Mouse (Mus musculus): ENCODE measurements around the gene Cacna1i. TPM values are rescaled to one million over a fixed set of nuclear protein-coding genes. Genes with fewer than 3 reads are reported as not detected.

Cacna1i gene
- polyA plus RNA-seq, 1 experiment from 2014 or later, result not detected

DNA sequence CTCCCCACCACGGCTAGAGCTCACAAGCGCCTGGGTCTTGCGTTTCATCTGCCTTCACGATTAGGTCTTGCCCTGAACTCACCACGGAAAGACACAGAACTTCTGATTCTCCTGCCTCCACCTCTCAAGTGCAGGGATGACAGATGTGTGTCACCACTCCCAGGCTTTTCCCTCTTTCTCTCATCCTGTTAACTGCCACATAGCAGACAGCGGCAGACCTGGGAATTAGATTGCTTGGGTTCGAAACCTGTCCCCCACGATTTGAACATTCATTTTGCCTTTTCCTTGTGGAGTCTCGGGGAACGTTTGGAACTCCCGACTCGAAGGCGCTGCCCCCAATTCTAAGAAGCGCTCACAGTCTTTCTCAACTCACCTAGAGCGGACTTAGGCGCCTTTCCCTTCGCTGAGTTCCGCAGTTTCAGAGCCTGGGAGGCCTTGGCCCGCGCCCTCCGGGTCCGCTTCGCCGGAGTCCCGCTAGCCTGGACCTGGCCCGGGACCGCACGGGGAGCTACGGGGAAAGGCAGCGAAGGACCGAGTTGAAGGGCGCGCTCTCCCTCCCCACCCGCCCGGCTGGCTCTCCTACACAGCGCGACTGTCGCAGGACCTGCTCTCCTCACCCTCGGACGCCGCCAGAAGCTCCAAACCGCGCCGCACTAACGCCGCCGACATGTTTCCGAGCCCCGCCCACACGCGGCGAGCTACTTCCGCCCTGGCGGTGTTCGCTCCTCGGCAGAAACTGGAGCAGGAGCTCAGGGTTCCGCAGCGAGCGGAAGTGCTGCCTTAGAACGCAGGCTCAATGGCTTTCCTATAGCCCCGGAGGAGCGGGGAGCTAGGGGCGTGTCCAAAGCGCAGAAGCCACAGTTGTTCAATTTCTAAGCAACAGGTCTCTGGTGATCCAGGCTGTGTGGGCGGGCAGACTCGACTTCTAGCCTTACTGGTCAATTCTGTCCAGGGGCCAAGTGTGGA, 23.1 kb upstream of the Cacna1i start, which contains the start of gene Rps19bp1:
Gene Rps19bp1, minus strand, starts transcription at position 706 of the 966 bp plus-strand sequence.
- H3K27me3 ChIP-seq (ENCODE audit: control insufficient read depth, insufficient read depth, low read length), result no peaks in the 10 kb centered on the region
- H3K4me2 ChIP-seq (ENCODE audit: low read depth, low read length), result peak within 1 kb of the TSS; percentile 93
- H3K36me3 ChIP-seq (ENCODE audit: control insufficient read depth, insufficient read depth, low read length), result no peaks in the 10 kb centered on the region; the same call in none of the 2 replicates
- 1% methylated on average over 66 of the region's 66 CpGs for WGBS
- peak within 1 kb of the TSS; percentile 91 for H3K9ac ChIP-seq (ENCODE audit: low read length)
- peak within 1 kb of the TSS; percentile 59; the same call in 1 of the 2 replicates for H3K27ac ChIP-seq (ENCODE audit: low read length)
- no peaks in the 10 kb centered on the region for H3K9me3 ChIP-seq (replicated peaks; ENCODE audit: control insufficient read depth, low read length)
- H3K4me1 ChIP-seq (ENCODE audit: control insufficient read depth, insufficient read depth, low read length), result peaks cover 13% of the 10 kb centered on the region
- H3K4me3 ChIP-seq (replicated peaks; ENCODE audit: low read length), result peak within 1 kb of the TSS; percentile 97
- peak; percentile 93 for ATAC-seq (ENCODE audit: insufficient read depth, low FRiP score)

DNA sequence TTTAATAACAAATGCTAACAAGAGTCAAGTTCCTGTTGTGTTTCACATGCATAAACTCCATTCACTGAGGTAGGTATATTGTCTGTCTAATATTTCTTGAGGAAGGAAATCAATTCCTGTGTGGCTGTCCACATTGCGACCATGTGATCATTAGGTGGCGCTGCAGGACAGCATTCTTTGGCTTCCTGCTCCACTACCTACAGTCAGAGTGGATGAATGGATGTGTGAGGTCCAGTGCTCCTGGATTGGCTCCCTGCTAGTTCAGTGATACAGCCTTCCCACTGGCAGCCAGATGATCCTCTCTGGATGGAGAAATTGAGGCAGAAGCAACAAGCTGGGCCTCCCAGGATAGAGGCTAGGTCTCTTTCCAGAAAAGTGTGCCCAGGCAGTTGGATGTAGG, 20.8 kb upstream of the Cacna1i start:
- WGBS, result 1% methylated on average over 2 of the region's 2 CpGs
- 0 out of 2 replicates have a peak, but pooled peaks cover 9% of the 10 kb centered on the region for H3K9me3 ChIP-seq (replicated peaks; ENCODE audit: control insufficient read depth, low read length)
- no peak overlapping the region for H3K4me3 ChIP-seq (replicated peaks; ENCODE audit: low read length)
- no peak for ATAC-seq (ENCODE audit: insufficient read depth, low FRiP score)
- H3K27ac ChIP-seq (ENCODE audit: low read length), result no peak overlapping the region
- peaks cover 10% of the 10 kb centered on the region for H3K4me1 ChIP-seq (ENCODE audit: control insufficient read depth, insufficient read depth, low read length)
- H3K9ac ChIP-seq (ENCODE audit: low read length), result no peak overlapping the region
- no peaks in the 10 kb centered on the region for H3K36me3 ChIP-seq (ENCODE audit: control insufficient read depth, insufficient read depth, low read length)
- H3K27me3 ChIP-seq (ENCODE audit: control insufficient read depth, insufficient read depth, low read length), result no peaks in the 10 kb centered on the region
- no peak overlapping the region for H3K4me2 ChIP-seq (ENCODE audit: low read depth, low read length)

DNA sequence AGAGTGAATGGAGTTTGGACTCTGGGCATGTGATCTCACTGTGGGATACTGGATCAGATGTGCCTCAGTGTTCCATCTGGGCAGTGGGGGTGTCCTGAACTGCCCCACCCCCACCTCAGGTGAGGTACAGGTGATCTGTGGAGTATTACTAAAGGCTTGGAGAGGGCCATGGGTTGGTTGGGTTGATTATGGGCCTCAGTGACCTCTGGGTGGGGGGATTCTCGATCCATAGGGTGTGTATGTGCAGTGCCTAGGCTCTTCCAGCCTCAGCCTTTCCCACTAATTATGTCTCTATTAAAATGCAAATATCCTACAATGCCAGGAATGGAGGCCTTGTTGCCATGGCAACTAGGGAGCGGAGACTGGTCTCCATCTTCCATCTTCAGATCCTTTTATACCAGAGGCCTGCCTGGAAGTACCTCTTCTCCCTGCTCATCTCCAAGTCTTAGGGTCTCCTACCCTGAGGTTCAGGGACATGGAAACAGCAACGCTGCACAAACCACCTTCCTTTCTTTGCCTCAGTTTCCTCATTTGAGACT, 15.1 kb upstream of the Cacna1i start:
- 79% methylated on average over 3 of the region's 3 CpGs for WGBS
- Histone ChIP-seq H3K4me1 (ENCODE audit: control insufficient read depth, insufficient read depth, low read length) (no peaks in the 10 kb centered on the region), H3K4me3 (replicated peaks; ENCODE audit: low read length) (no peak overlapping the region), H3K4me2 (ENCODE audit: low read depth, low read length) (no peak overlapping the region), H3K27me3 (ENCODE audit: control insufficient read depth, insufficient read depth, low read length) (no peaks in the 10 kb centered on the region), H3K27ac (ENCODE audit: low read length) (no peak overlapping the region), H3K9ac (ENCODE audit: low read length) (no peak overlapping the region), H3K9me3 (replicated peaks; ENCODE audit: control insufficient read depth, low read length) (0 out of 2 replicates have a peak, but pooled peaks cover 9% of the 10 kb centered on the region), H3K36me3 (ENCODE audit: control insufficient read depth, insufficient read depth, low read length) (no peaks in the 10 kb centered on the region)
- ATAC-seq (ENCODE audit: insufficient read depth, low FRiP score), result no peak

DNA sequence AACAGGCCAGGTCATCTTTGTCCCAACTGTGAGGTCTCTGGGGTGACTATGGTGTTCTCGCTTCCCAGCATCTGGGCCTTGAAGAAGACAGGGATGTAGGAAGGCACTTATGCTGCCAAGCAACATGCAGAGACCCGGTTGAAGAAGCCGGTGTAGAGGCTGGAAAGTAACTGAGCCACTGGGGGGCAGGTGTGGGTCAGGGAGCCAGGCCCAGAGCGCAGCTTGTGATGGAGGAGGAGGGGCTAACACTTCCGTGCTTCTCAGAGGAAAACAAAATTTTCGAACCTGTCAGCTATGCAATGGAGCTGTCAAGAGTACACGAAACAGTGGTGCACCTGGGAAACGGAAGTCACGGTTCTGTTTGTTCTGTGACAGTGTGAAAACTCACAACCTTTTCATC, 9.9 kb upstream of the Cacna1i start:
- Histone ChIP-seq H3K36me3 (ENCODE audit: control insufficient read depth, insufficient read depth, low read length) (no peaks in the 10 kb centered on the region), H3K4me3 (replicated peaks; ENCODE audit: low read length) (no peak overlapping the region), H3K4me2 (ENCODE audit: low read depth, low read length) (no peak overlapping the region), H3K9ac (ENCODE audit: low read length) (no peak overlapping the region), H3K9me3 (replicated peaks; ENCODE audit: control insufficient read depth, low read length) (no peaks in the 10 kb centered on the region), H3K4me1 (ENCODE audit: control insufficient read depth, insufficient read depth, low read length) (no peaks in the 10 kb centered on the region), H3K27me3 (ENCODE audit: control insufficient read depth, insufficient read depth, low read length) (no peaks in the 10 kb centered on the region), H3K27ac (ENCODE audit: low read length) (no peak overlapping the region)
- ATAC-seq (ENCODE audit: insufficient read depth, low FRiP score), result no peak
- 40% methylated on average over 9 of the region's 9 CpGs for WGBS

DNA sequence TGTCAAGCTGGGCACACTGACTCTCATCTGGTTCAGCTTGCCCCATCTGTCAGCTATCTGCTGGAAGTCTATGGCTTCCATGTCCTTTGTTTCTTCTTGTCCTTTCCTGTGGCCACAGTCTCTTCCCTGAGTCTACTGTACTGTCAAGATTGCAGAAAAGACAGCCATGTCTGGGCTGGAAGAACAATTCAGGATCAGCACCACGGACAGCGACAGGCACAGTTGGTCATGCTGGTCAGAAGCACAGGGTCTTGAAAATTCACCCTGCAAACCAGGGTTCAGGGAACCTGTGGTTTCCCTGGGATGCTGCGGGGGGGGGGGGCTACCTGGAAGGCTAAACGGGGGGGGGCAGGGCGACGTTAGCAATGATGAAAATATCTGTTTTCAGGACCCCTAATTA, 9.4 kb upstream of the Cacna1i start:
- H3K9ac ChIP-seq (ENCODE audit: low read length), result no peak overlapping the region
- H3K27me3 ChIP-seq (ENCODE audit: control insufficient read depth, insufficient read depth, low read length), result no peaks in the 10 kb centered on the region
- no peak overlapping the region for H3K27ac ChIP-seq (ENCODE audit: low read length)
- H3K4me3 ChIP-seq (replicated peaks; ENCODE audit: low read length), result no peak overlapping the region
- H3K4me2 ChIP-seq (ENCODE audit: low read depth, low read length), result no peak overlapping the region
- ATAC-seq (ENCODE audit: insufficient read depth, low FRiP score), result no peak
- no peaks in the 10 kb centered on the region for H3K4me1 ChIP-seq (ENCODE audit: control insufficient read depth, insufficient read depth, low read length)
- H3K36me3 ChIP-seq (ENCODE audit: control insufficient read depth, insufficient read depth, low read length), result no peaks in the 10 kb centered on the region
- WGBS, result 0% methylated on average over 6 of the region's 6 CpGs
- H3K9me3 ChIP-seq (replicated peaks; ENCODE audit: control insufficient read depth, low read length), result no peaks in the 10 kb centered on the region

DNA sequence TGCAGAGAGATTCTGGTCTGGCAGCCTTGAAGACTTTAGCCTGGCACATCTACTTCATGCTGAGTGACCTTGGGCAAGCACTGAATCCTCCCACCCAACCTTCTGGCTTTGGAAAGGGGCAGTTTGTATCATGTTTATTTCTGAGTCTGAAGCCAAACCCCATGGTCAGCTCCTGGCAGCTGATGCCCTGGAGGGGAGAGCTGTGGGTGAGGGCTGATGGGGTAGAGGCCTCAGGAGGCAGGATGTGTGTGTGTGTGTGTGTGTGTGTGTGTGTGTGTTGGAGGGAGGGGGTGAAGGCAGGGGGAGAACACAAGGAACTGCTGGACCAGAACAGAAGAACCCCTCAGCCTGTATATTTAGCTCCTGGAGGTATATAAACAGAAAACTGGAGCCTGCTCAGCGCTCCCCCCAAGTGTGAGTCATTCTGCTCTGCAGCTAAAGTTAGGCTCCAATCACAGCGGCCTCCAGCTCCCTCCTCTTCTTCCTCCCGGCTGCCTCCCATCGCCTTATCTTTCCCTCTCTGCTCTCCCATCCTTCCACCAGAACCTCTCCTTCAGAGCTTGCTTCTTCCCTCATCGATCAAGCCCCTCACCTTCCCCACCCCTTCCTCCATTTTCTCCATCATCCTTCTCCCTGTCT, 8.8 kb upstream of the Cacna1i start:
- no peaks in the 10 kb centered on the region for H3K4me1 ChIP-seq (ENCODE audit: control insufficient read depth, insufficient read depth, low read length)
- H3K27ac ChIP-seq (ENCODE audit: low read length), result no peak overlapping the region
- no peaks in the 10 kb centered on the region for H3K9me3 ChIP-seq (replicated peaks; ENCODE audit: control insufficient read depth, low read length)
- peaks cover 2% of the 10 kb centered on the region; the same call in 1 of the 2 replicates for H3K27me3 ChIP-seq (ENCODE audit: control insufficient read depth, insufficient read depth, low read length)
- WGBS, result 60% methylated on average over 5 of the region's 5 CpGs
- no peak overlapping the region for H3K9ac ChIP-seq (ENCODE audit: low read length)
- H3K4me3 ChIP-seq (replicated peaks; ENCODE audit: low read length), result no peak overlapping the region
- no peak overlapping the region for H3K4me2 ChIP-seq (ENCODE audit: low read depth, low read length)
- no peaks in the 10 kb centered on the region for H3K36me3 ChIP-seq (ENCODE audit: control insufficient read depth, insufficient read depth, low read length)
- no peak for ATAC-seq (ENCODE audit: insufficient read depth, low FRiP score)

DNA sequence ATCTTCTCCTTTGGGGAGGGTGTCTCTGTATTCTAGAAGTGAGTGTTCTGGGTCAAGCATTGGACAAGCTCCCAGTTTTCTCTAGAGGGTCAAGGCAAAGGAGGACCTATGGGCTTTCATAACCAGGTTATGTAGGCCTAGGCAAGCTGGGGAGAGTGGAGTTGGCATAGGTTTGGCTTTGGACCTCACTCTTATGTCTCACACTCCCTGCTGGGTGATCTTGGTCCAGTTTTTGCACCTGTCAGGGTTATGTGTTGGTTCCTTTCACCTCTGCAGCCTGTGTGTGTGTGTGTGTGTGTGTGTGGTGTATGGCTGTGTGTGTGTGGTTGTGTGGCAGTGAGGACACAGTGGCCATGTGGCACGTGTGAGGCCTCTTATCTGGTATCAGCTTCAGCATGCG, 8.0 kb upstream of the Cacna1i start:
- Histone ChIP-seq H3K9me3 (replicated peaks; ENCODE audit: control insufficient read depth, low read length) (no peaks in the 10 kb centered on the region), H3K4me1 (ENCODE audit: control insufficient read depth, insufficient read depth, low read length) (no peaks in the 10 kb centered on the region), H3K9ac (ENCODE audit: low read length) (no peak overlapping the region), H3K27ac (ENCODE audit: low read length) (no peak overlapping the region), H3K27me3 (ENCODE audit: control insufficient read depth, insufficient read depth, low read length) (peaks cover 4% of the 10 kb centered on the region; the same call in 1 of the 2 replicates), H3K36me3 (ENCODE audit: control insufficient read depth, insufficient read depth, low read length) (no peaks in the 10 kb centered on the region), H3K4me3 (replicated peaks; ENCODE audit: low read length) (no peak overlapping the region), H3K4me2 (ENCODE audit: low read depth, low read length) (no peak overlapping the region)
- WGBS, result 78% methylated on average over 2 of the region's 2 CpGs
- no peak for ATAC-seq (ENCODE audit: insufficient read depth, low FRiP score)

DNA sequence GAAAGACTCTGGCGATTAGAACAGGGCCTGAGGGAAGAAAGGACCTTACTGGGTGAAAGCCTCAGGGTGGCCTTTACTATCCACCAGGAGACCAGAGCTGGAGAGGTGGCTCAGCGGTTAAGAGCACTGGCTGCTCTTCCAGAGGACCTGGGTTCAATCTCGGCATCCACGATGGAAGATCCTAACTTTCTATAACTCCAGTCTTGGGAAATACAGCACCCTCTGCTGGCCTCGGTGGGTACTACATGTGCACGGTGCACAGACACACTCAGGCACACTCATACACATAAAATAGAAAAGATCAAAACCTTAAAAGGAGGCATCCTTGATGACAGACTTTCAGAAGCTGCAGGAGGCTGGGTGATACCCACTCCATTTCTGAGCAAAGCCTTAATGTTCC, 6.4 kb upstream of the Cacna1i start:
- Histone ChIP-seq H3K27ac (ENCODE audit: low read length) (no peak overlapping the region), H3K4me3 (replicated peaks; ENCODE audit: low read length) (no peak overlapping the region), H3K27me3 (ENCODE audit: control insufficient read depth, insufficient read depth, low read length) (peaks cover 14% of the 10 kb centered on the region), H3K4me1 (ENCODE audit: control insufficient read depth, insufficient read depth, low read length) (no peaks in the 10 kb centered on the region), H3K4me2 (ENCODE audit: low read depth, low read length) (no peak overlapping the region), H3K36me3 (ENCODE audit: control insufficient read depth, insufficient read depth, low read length) (no peaks in the 10 kb centered on the region), H3K9me3 (replicated peaks; ENCODE audit: control insufficient read depth, low read length) (no peaks in the 10 kb centered on the region), H3K9ac (ENCODE audit: low read length) (no peak overlapping the region)
- WGBS, result 26% methylated on average over 6 of the region's 6 CpGs
- ATAC-seq (ENCODE audit: insufficient read depth, low FRiP score), result no peak

DNA sequence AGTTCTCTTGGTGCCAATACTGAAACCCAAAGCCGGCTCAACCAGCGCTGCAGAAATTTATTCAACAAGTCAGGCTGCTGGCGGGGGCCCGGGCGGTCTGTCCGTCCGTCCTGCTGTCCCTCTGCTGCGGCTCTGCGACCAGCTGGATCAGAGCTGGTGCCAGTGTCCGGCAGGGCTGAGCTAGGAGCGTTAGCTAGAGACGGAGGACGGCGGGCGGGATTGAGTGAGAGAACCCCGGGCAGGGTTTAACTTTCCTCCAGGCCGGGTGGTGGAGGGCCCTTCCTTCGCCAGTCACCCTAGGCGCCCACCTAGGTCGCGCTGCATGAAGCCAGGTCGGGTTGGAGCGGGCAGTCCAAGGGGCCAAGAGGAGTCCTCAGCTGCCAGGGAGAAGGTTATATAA, 998 bp downstream of the Cacna1i start:
- Histone ChIP-seq H3K27me3 (ENCODE audit: control insufficient read depth, insufficient read depth, low read length) (peaks cover 51% of the 10 kb centered on the region), H3K4me1 (ENCODE audit: control insufficient read depth, insufficient read depth, low read length) (peaks cover 4% of the 10 kb centered on the region), H3K27ac (ENCODE audit: low read length) (no peak overlapping the region), H3K36me3 (ENCODE audit: control insufficient read depth, insufficient read depth, low read length) (no peaks in the 10 kb centered on the region), H3K4me3 (replicated peaks; ENCODE audit: low read length) (peak overlapping the region; percentile 49), H3K4me2 (ENCODE audit: low read depth, low read length) (peak overlapping the region; percentile 91), H3K9ac (ENCODE audit: low read length) (no peak overlapping the region), H3K9me3 (replicated peaks; ENCODE audit: control insufficient read depth, low read length) (no peaks in the 10 kb centered on the region)
- WGBS, result 4% methylated on average over 23 of the region's 23 CpGs
- ATAC-seq (ENCODE audit: insufficient read depth, low FRiP score), result no peak

All from stomach, embryonic 16.5 days (tissue).